Mouse (Mus musculus): ENCODE results near the gene Map3k19.

- TF ChIP-seq POLR2A (IDR thresholded peaks at IDR 0.05; ENCODE audit: insufficient read depth, low read depth, low read length): no peak
- TF ChIP-seq CTCF (IDR thresholded peaks at IDR 0.05; ENCODE audit: insufficient read depth, low read depth, low read length): no peak
Observed at GRCm38 (mm10) chr1:127838602-127839001, 16.2 kb downstream of the Map3k19 start.

Measured in olfactory bulb, adult 2 months (tissue).